Mouse (Mus musculus) gastrocnemius, adult 18-20 months (tissue): Measurements from ENCODE around the gene Oscp1. TPM values are rescaled to one million over a fixed set of nuclear protein-coding genes. Genes with fewer than 3 reads are reported as not detected.

Experiments
- total RNA-seq, 2 experiments: library from RNA; stranded (reverse); gene quantifications; 2 replicates each; pipeline ENCODE4 v1.2.3; 2021

The Oscp1 gene
- total RNA-seq, 2 experiments from 2014 or later: 3.1 TPM

Other genes starting within 250 kb of the Oscp1 start
- gene Csf3r, start 34.0 kb upstream of the Oscp1 start, total RNA-seq: under 1 TPM; 0.30 to 0.31 TPM
- gene Mrps15, start 11.6 kb upstream of the Oscp1 start, total RNA-seq: 10 to 100 TPM; 79.5 to 80.7 TPM
- gene Lsm10, start 38.1 kb downstream of the Oscp1 start, total RNA-seq: 10 to 100 TPM in 1 of 2 experiments, 1 to 10 TPM in 1; 7.4 to 10.8 TPM
- gene Stk40, start 45.4 kb downstream of the Oscp1 start, total RNA-seq: 100 to 1,000 TPM; 113 to 127 TPM
- 1 to 10 TPM; 2.1 to 3.3 TPM for gene Eva1b, start 89.2 kb downstream of the Oscp1 start, total RNA-seq
- under 1 TPM; 0.62 to 0.83 TPM for gene Sh3d21, start 104.9 kb downstream of the Oscp1 start, total RNA-seq
- 100 to 1,000 TPM in 1 of 2 experiments, 10 to 100 TPM in 1; 94.1 to 101 TPM for gene Thrap3, start 144.2 kb downstream of the Oscp1 start, total RNA-seq
- gene Map7d1, start 197.8 kb downstream of the Oscp1 start, total RNA-seq: 100 to 1,000 TPM; 185 to 200 TPM
- gene Trappc3, start 203.8 kb downstream of the Oscp1 start, total RNA-seq: 10 to 100 TPM; 21.0 to 26.8 TPM
- gene Col8a2, start 228.2 kb downstream of the Oscp1 start, total RNA-seq: 1 to 10 TPM in 1 of 2 experiments, under 1 TPM in 1; 0.89 to 1.4 TPM